Mouse (Mus musculus) heart, embryonic 14.5 days (tissue): ENCODE data around the gene Klhl30. TPM values are rescaled to one million over a fixed set of nuclear protein-coding genes. Genes with fewer than 3 reads are reported as not detected.

Experiments used
- ATAC-seq: fragments of 200-750 bp; cut with Nextera tagmentation; 2 replicates; pipeline ENCODE4 v1.8.0; 2017; ENCODE audit warnings: low read depth, moderate TSS enrichment; ENCODE audit not compliant: insufficient number of reproducible peaks, insufficient read depth, low FRiP score
- H3K27ac ChIP-seq, 2 experiments: fragments of 200-500 bp in 1 of 2; fragments of 300-500 bp in 1 of 2; sonication (generic) in 1 of 2; replicated peaks in 1 of 2; 2 replicates each; pipeline ENCODE4 v1.5.1; 2012 to 2014; ENCODE audit warnings: low read depth in 2 of 2, low read length in 2 of 2, control low read depth in 1 of 2, mild to moderate bottlenecking in 1 of 2, mixed read lengths in 1 of 2; ENCODE audit not compliant: control insufficient read depth in 1 of 2, insufficient read depth in 1 of 2
- H3K27me3 ChIP-seq: fragments of 300-500 bp; sonication (generic); 2 replicates; pipeline ENCODE4 v1.6.1; 2014; ENCODE audit warnings: mild to moderate bottlenecking, low read length, control low read depth; ENCODE audit not compliant: control insufficient read depth, insufficient read depth
- H3K36me3 ChIP-seq: fragments of 300-500 bp; sonication (generic); 2 replicates; pipeline ENCODE4 v1.6.1; 2014; ENCODE audit warnings: mild to moderate bottlenecking, control low read depth, low read length, mixed read lengths; ENCODE audit not compliant: control insufficient read depth, insufficient read depth
- H3K4me1 ChIP-seq, 2 experiments: fragments of 200-500 bp in 1 of 2; fragments of 300-500 bp in 1 of 2; sonication (generic) in 1 of 2; 2 replicates each; pipeline ENCODE4 v1.6.1; 2012 to 2014; ENCODE audit warnings: low read length in 2 of 2, control low read depth in 1 of 2, mixed read lengths in 1 of 2; ENCODE audit not compliant: control insufficient read depth in 2 of 2, insufficient read depth in 2 of 2
- H3K4me2 ChIP-seq: fragments of 300-500 bp; sonication (generic); 2 replicates; pipeline ENCODE4 v1.6.1; 2014; ENCODE audit warnings: mild to moderate bottlenecking, low read length
- H3K4me3 ChIP-seq, 2 experiments: fragments of 200-500 bp in 1 of 2; fragments of 300-500 bp in 1 of 2; sonication (generic) in 1 of 2; 2 replicates each; pipeline ENCODE4 v1.5.1; 2012 to 2014; ENCODE audit warnings: low read length in 2 of 2, mild to moderate bottlenecking in 2 of 2, control low read depth in 1 of 2, low read depth in 1 of 2, moderate library complexity in 1 of 2; ENCODE audit not compliant: control insufficient read depth in 1 of 2, insufficient read depth in 1 of 2
- H3K9ac ChIP-seq: fragments of 300-500 bp; sonication (generic); 2 replicates; pipeline ENCODE4 v1.6.1; 2014; ENCODE audit warnings: mild to moderate bottlenecking, low read length
- H3K9me3 ChIP-seq: fragments of 300-500 bp; sonication (generic); 2 replicates; pipeline ENCODE4 v1.6.1; 2016; ENCODE audit warnings: low read length, control low read depth; ENCODE audit not compliant: control insufficient read depth
- WGBS: fragments of 180-500 bp; shearing (Covaris S2); extraction: QIAGEN DNeasy Blood & Tissue Kit; methylation state at CpG from one replicate; pipeline ENCODE4 v1.1.7; 2014; 5-methylcytosine and 5-hydroxymethylcytosine counted together
- polyA plus RNA-seq: library from polyadenylated mRNA; unstranded; fragments of >200 nt; fragmentation: Nextera tagmentation; extraction: Ambion mirVana; gene quantifications from 2 replicates; pipeline ENCODE4 v1.2.1, GENCODE M21; 2014

The Klhl30 gene
- polyA plus RNA-seq, 1 experiment from 2014 or later, result 63.4 TPM

GRCm38 (mm10) chr1:91317656-91318055 is 33.2 kb upstream of the Klhl30 start:
- Histone ChIP-seq H3K27ac (0 out of 4 replicates have a peak overlapping the region, but pooled peaks of 1 of the 2 experiments have one; percentile 33), H3K27me3 (no peaks in the 10 kb centered on the region)

DNA sequence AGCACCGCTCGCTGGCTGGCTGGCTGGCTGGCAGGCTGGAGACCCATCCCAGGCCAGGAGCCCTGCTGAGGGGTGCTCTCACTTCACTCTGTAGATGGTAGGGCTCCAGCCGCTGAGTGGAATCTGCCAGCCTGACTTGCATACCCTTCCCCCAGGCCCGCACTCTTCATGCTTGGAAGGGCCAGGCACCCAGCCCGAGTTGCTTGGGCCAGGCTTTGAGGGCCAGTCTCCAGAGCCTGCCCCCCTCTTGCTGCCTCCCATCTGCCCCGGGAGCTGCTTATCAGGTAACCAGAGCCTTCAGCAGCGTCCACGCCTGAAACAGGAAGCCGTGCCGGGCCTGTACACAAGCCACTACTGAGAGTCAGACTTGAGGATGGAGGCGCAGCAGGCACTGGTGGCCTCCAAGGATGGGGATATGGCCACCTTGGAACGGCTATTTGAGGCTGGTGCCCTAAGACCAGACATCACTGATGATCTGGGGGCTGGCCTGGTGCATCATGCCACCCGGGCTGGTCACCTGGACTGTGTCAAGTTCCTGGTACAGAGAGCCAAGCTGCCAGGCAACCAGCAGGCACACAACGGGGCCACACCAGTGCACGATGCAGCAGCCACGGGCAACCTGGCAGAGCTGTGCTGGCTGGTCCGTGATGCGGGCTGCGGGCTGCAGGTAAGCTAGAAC is 28.9 kb upstream of the Klhl30 start, which contains the start of gene Espnl:
Espnl (plus strand) TSS at position 316 of the 679 bp plus-strand sequence.
- no peaks in the 10 kb centered on the region for H3K9me3 ChIP-seq
- peak within 1 kb of the TSS; percentile 12; the same call in 1 of the 2 replicates for H3K9ac ChIP-seq
- H3K27ac ChIP-seq, result peak within 1 kb of the TSS in 1 of 2 experiments; percentile 14; a peak in 1 of 4 replicates
- no peak within 1 kb of the TSS for H3K4me3 ChIP-seq
- peaks cover 16 to 20% of the 10 kb centered on the region in 2 experiments for H3K4me1 ChIP-seq
- peak within 1 kb of the TSS; percentile 26 for H3K4me2 ChIP-seq
- no peaks in the 10 kb centered on the region for H3K36me3 ChIP-seq
- peak; percentile 61 for ATAC-seq
- 40% methylated on average over 19 of the region's 19 CpGs for WGBS
- no peaks in the 10 kb centered on the region for H3K27me3 ChIP-seq

More at GRCm38 (mm10) chr1:91317656-91318055, 33.2 kb upstream of the Klhl30 start:
- Histone ChIP-seq H3K36me3 (peaks cover 6% of the 10 kb centered on the region; the same call in 1 of the 2 replicates), H3K4me2 (no peak overlapping the region), H3K4me1 (peaks cover 25 to 34% of the 10 kb centered on the region in 2 experiments), H3K9me3 (no peaks in the 10 kb centered on the region), H3K4me3 (no peak overlapping the region), H3K9ac (no peak overlapping the region; the same call in 1 of the 2 replicates)
- 74% methylated on average over 6 of the region's 6 CpGs for WGBS
- ATAC-seq, result no peak

GRCm38 (mm10) chr1:91324646-91325045 is 26.2 kb upstream of the Klhl30 start:
- no peak for ATAC-seq
- no peak overlapping the region for H3K4me3 ChIP-seq
- H3K4me2 ChIP-seq, result no peak overlapping the region
- no peaks in the 10 kb centered on the region for H3K36me3 ChIP-seq
- H3K27ac ChIP-seq, result no peak overlapping the region
- H3K27me3 ChIP-seq, result no peaks in the 10 kb centered on the region
- WGBS, result 73% methylated on average over 2 of the region's 2 CpGs
- H3K9me3 ChIP-seq, result no peaks in the 10 kb centered on the region
- peaks cover 12 to 18% of the 10 kb centered on the region in 2 experiments for H3K4me1 ChIP-seq
- no peak overlapping the region for H3K9ac ChIP-seq

DNA sequence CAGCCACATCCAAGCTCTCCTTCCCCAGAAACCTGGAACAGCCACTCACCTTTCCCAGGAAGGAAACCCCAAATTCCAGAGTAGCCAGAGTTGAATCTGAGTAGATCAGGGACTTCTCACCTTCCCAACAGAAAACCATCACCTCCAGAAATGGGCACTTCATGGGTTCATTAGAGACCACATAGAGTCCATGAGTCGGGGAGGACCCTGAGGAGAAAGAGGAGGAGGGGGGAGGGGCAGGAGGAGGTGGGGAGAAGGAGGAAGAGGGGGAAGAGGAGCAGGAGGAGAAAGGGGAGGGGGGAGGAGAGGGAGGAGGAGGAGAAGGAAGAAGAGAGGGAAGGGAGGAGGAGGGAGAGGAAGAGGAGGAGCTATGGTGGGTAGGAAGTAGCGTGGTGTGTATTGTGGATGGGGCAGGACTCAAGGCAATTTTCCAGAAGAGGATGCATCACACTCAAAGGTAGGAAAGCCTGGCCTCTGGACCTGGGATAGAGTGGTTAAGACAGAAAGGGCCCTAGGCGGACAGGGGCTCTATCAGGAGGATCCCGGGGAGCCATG is 25.3 kb upstream of the Klhl30 start:
- Histone ChIP-seq H3K4me2 (no peak overlapping the region), H3K27ac (no peak overlapping the region), H3K27me3 (no peaks in the 10 kb centered on the region), H3K36me3 (no peaks in the 10 kb centered on the region), H3K9me3 (no peaks in the 10 kb centered on the region), H3K4me3 (no peak overlapping the region), H3K9ac (no peak overlapping the region), H3K4me1 (peaks cover 12 to 18% of the 10 kb centered on the region in 2 experiments)
- WGBS, result 82% methylated on average over 4 of the region's 4 CpGs
- no peak for ATAC-seq

- Histone ChIP-seq H3K9me3 (no peaks in the 10 kb centered on the region), H3K9ac (no peak overlapping the region), H3K4me2 (no peak overlapping the region), H3K27ac (no peak overlapping the region), H3K4me3 (no peak overlapping the region), H3K4me1 (peaks cover 12 to 20% of the 10 kb centered on the region in 2 experiments), H3K36me3 (no peaks in the 10 kb centered on the region), H3K27me3 (no peaks in the 10 kb centered on the region)
- 58% methylated on average over 4 of the region's 4 CpGs for WGBS
- ATAC-seq, result no peak
These were observed 18.7 kb upstream of the Klhl30 start for GRCm38 (mm10) chr1:91332102-91332501.

GRCm38 (mm10) chr1:91333582-91333981 is 17.2 kb upstream of the Klhl30 start:
- Histone ChIP-seq H3K36me3 (no peaks in the 10 kb centered on the region), H3K9me3 (no peaks in the 10 kb centered on the region), H3K4me1 (peaks cover 12 to 19% of the 10 kb centered on the region in 2 experiments), H3K9ac (no peak overlapping the region), H3K27me3 (peaks cover 3% of the 10 kb centered on the region; the same call in 1 of the 2 replicates), H3K4me3 (no peak overlapping the region), H3K4me2 (no peak overlapping the region), H3K27ac (peak overlapping the region; percentile 36 to 57; a peak in 3 of 4 replicates)
- ATAC-seq, result no peak

- peaks cover 17% of the 10 kb centered on the region for H3K27me3 ChIP-seq
- no peak overlapping the region for H3K27ac ChIP-seq
- no peak overlapping the region for H3K4me2 ChIP-seq
- no peak overlapping the region for H3K4me3 ChIP-seq
- H3K9ac ChIP-seq, result no peak overlapping the region
- WGBS, result 89% methylated on average over 7 of the region's 7 CpGs
- no peaks in the 10 kb centered on the region for H3K36me3 ChIP-seq
- H3K4me1 ChIP-seq, result peaks cover 10 to 14% of the 10 kb centered on the region in 2 experiments
- ATAC-seq, result no peak
- H3K9me3 ChIP-seq, result no peaks in the 10 kb centered on the region
These were observed 13.5 kb upstream of the Klhl30 start for GRCm38 (mm10) chr1:91337355-91337754.
